Mouse (Mus musculus) testis, adult 2 months (tissue): ENCODE measurements at regions not wholly inside any gene's neighbourhood (a gene's known extent, or its start where the extent isn't known, plus 50 kb on each side); places are given as distances from the start of the nearest gene placed in this dataset.
A peak's percentile ranks its signal among the peaks of the same experiment; 100 is the strongest.

ENCODE experiments used
- H3K27ac ChIP-seq: fragments of 200-500 bp; 2 replicates; pipeline ENCODE4 v1.5.1; 2012; ENCODE audit warnings: low read depth, low read length; ENCODE audit not compliant: control insufficient read depth, insufficient read depth
- H3K27me3 ChIP-seq: fragments of 200-500 bp; 2 replicates; pipeline ENCODE4 v1.6.1; 2012; ENCODE audit warnings: mild to moderate bottlenecking, low read length, moderate library complexity; ENCODE audit not compliant: control insufficient read depth, insufficient read depth
- H3K36me3 ChIP-seq: fragments of 200-500 bp; 2 replicates; pipeline ENCODE4 v1.6.1; 2012; ENCODE audit warnings: mild to moderate bottlenecking, low read length; ENCODE audit not compliant: control insufficient read depth, insufficient read depth
- H3K4me1 ChIP-seq: fragments of 200-500 bp; 2 replicates; pipeline ENCODE4 v1.6.1; 2012; ENCODE audit warnings: low read length; ENCODE audit not compliant: control insufficient read depth, insufficient read depth
- H3K4me3 ChIP-seq: fragments of 200-500 bp; 2 replicates; pipeline ENCODE4 v1.5.1; 2012; ENCODE audit warnings: low read depth, mild to moderate bottlenecking, low read length, moderate library complexity, mixed read lengths; ENCODE audit not compliant: control insufficient read depth
- CTCF ChIP-seq: fragments of 200-500 bp; IDR thresholded peaks from 2 replicates; pipeline ENCODE4 v1.5.1; 2012; ENCODE audit warnings: low read depth, mild to moderate bottlenecking, inconsistent platforms, low read length, moderate library complexity; ENCODE audit not compliant: control insufficient read depth, insufficient read depth, insufficient replicate concordance
- POLR2A ChIP-seq: fragments of 200-500 bp; IDR thresholded peaks from 2 replicates; pipeline ENCODE4 v1.6.1; 2012; ENCODE audit warnings: low read depth, mild to moderate bottlenecking, inconsistent platforms, low read length, moderate library complexity; ENCODE audit not compliant: control insufficient read depth

GRCm38 (mm10) chr1:76634071-76634470, 880.8 kb downstream of the Epha4 start:
- TF ChIP-seq CTCF (no peak), POLR2A (no peak)
- Histone ChIP-seq H3K27me3 (no peaks in the 10 kb centered on the region), H3K4me3 (no peak overlapping the region), H3K36me3 (no peaks in the 10 kb centered on the region), H3K4me1 (no peaks in the 10 kb centered on the region), H3K27ac (no peak overlapping the region)

DNA sequence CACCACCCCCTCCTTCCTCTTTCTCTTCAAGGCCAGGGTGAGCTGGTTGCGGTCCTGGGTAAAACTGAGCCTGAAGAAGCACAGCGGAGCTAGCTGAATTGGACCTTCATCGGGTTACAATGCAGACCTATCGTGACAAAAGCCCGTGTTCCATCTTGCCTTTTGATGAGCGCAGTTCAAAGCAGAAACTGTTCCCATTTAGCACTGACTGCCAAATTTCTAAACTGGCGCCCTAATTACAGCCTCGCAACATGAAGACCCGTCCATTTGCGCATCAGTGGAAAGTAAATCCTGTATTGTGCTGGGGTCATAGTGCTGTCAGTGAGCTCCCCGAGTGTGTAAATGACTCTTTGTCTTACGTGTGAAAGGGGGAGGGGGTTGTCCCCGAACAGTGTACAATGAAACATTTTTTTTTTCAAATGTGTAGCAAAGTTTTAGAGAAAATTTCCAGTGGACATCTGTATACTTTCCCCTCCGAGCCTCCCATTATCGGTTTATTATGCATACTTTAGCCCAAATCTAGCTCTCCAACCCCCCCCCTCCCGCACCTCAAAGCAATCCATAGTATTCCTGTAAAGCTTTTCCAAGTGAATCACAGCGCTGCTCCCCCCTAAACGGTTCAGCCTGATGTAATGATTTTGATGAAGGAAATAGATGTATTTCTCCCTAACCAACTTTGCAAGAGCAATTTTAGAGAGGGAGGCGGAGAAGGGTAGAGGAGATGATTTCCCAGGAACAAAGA, 877.4 kb downstream of the Epha4 start:
- Histone ChIP-seq H3K4me1 (no peaks in the 10 kb centered on the region), H3K27ac (no peak overlapping the region), H3K27me3 (no peaks in the 10 kb centered on the region), H3K4me3 (peak overlapping the region; percentile 49), H3K36me3 (no peaks in the 10 kb centered on the region)
- TF ChIP-seq POLR2A (no peak), CTCF (no peak)

DNA sequence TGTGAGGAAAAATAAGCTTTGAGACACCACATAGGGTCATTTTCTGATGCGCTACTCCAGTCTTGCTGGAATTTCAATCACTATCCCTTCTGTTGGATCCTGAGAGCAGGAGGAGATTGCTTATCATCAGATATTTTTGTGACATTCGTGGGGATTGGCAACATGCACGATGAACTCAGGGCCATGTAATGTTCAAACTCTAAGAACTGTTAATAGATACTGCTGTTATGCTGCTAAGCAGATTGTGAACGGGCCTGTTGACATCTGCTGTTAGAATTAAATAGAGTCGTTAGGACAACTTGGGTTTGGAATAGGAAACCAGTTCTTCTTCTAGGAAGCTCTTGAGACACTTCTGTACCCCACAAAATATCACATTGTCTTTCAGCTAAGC, 876.9 kb downstream of the Epha4 start:
- TF ChIP-seq POLR2A = no peak
- no peak for TF ChIP-seq CTCF
- H3K4me1 ChIP-seq = no peaks in the 10 kb centered on the region
- H3K27me3 ChIP-seq = no peaks in the 10 kb centered on the region
- no peak overlapping the region for H3K4me3 ChIP-seq
- H3K27ac ChIP-seq = no peak overlapping the region
- H3K36me3 ChIP-seq = no peaks in the 10 kb centered on the region

DNA sequence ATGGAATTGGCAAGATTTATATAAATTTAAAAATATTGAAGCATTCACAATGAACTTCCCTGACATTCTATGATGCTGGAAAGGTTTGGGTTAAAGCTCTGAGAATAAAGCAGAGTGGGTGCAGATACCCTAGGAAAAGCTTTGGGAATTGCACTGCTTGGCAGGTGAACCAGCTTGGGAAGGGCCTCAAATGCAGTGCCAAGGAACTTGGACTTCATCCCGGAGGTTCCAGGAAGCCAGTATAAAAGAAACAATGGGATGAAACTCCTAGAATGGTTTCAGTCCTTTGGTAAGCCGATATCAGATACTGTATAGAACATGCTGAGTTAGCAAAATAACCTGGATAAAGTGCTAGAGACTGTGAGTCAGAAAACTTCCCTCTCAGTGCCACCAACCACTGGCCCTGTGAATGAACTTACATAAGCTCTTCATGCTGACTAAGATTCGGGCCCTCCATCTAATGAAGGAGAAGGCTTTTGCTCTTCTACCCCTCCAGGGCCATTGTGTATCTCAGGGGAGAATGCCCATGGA, 873.6 kb downstream of the Epha4 start:
- Histone ChIP-seq H3K36me3 (no peaks in the 10 kb centered on the region), H3K27ac (no peak overlapping the region), H3K4me3 (no peak overlapping the region), H3K27me3 (no peaks in the 10 kb centered on the region), H3K4me1 (no peaks in the 10 kb centered on the region)
- no peak for TF ChIP-seq POLR2A
- TF ChIP-seq CTCF = no peak

GRCm38 (mm10) chr1:76642703-76643102, 872.2 kb downstream of the Epha4 start:
- TF ChIP-seq POLR2A (no peak), CTCF (no peak)
- Histone ChIP-seq H3K4me3 (no peak overlapping the region), H3K4me1 (no peaks in the 10 kb centered on the region), H3K36me3 (no peaks in the 10 kb centered on the region), H3K27me3 (no peaks in the 10 kb centered on the region), H3K27ac (no peak overlapping the region)

DNA sequence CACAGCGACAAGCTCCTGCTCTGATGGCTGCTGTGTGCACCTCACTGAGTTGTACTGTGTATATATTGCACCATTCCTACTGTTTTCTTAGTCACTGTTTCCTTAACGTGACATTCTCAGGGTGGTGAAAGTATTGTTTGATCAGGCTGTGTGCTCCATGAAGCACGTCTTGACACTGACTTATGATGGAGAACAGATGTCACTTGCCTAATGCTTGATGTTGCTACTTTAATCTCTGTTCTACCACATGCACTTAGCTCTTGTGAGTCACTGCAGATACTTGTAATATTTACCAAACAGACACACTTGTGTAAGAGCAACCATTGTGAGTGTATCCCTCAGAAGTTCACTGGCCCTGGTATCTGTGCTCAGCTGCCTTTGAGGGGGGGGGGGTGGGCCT, 870.0 kb downstream of the Epha4 start:
- Histone ChIP-seq H3K27ac (no peak overlapping the region), H3K4me3 (no peak overlapping the region), H3K27me3 (no peaks in the 10 kb centered on the region), H3K4me1 (no peaks in the 10 kb centered on the region), H3K36me3 (no peaks in the 10 kb centered on the region)
- TF ChIP-seq POLR2A (no peak), CTCF (no peak)

DNA sequence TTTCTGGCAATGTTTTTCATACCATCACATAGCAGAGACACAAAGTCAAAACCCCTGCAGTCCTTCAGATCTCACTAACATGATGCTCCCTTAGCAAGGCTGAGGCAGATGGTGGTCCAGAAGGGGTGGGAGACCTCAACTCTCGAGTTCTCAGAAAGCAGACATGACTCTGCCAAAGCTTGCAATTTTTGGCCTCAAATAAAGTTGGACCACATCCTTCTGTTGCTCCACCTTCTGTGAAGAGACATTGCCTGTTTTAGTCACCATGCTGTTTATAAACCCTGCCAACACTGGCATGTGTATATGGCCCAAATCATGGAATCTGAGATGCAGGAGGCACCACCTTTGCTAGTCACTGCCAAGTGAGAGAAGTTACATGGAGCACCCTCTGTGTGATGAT, 860.1 kb downstream of the Epha4 start:
- TF ChIP-seq POLR2A = no peak
- no peaks in the 10 kb centered on the region for H3K36me3 ChIP-seq
- H3K27ac ChIP-seq = no peak overlapping the region
- no peaks in the 10 kb centered on the region for H3K4me1 ChIP-seq
- no peak overlapping the region for H3K4me3 ChIP-seq
- H3K27me3 ChIP-seq = no peaks in the 10 kb centered on the region
